Mouse (Mus musculus) myocyte (in vitro differentiated cells): ENCODE results near the gene Dram1. TPM values are rescaled to one million over a fixed set of nuclear protein-coding genes. Genes with fewer than 3 reads are reported as not detected.

Experiments
- H3K27me3 ChIP-seq: one replicate; pipeline ENCODE4 v1.6.1; 2011; ENCODE audit not compliant: control insufficient read depth, insufficient read depth, insufficient read length
- H3K36me3 ChIP-seq: one replicate; pipeline ENCODE4 v1.6.1; 2011; ENCODE audit not compliant: control insufficient read depth, insufficient read depth
- H3K4me2 ChIP-seq: one replicate; pipeline ENCODE4 v1.6.1; 2011; ENCODE audit warnings: low read depth, control low read depth
- H3K4me3 ChIP-seq: one replicate; pipeline ENCODE4 v1.5.1; 2011; ENCODE audit warnings: mild to moderate bottlenecking, control low read depth, moderate library complexity
- H3K79me2 ChIP-seq: one replicate; pipeline ENCODE4 v1.6.1; 2011; ENCODE audit not compliant: control insufficient read depth, insufficient read depth
- H3ac ChIP-seq: one replicate; pipeline ENCODE4 v1.6.1; 2011; ENCODE audit not compliant: control insufficient read depth, insufficient read length
- CEBPB ChIP-seq: IDR thresholded peaks from 2 replicates; pipeline ENCODE4 v1.6.1; 2011; ENCODE audit warnings: mild to moderate bottlenecking, moderate library complexity; ENCODE audit not compliant: poor library complexity, insufficient read depth, severe bottlenecking
- E2F4 ChIP-seq: IDR thresholded peaks from one replicate; pipeline ENCODE4 v1.6.1; 2011; ENCODE audit warnings: mild to moderate bottlenecking, control low read depth, moderate library complexity; ENCODE audit not compliant: insufficient read depth
- MAX ChIP-seq: IDR thresholded peaks from one replicate; pipeline ENCODE4 v1.6.1; 2011; ENCODE audit warnings: low read depth, mild to moderate bottlenecking, control low read depth
- MYOD1 ChIP-seq, 3 experiments: IDR thresholded peaks; one replicate each; pipeline ENCODE4 v1.6.1; 2011; ENCODE audit warnings: control low read depth in 2 of 3, low read depth in 2 of 3, mild to moderate bottlenecking in 2 of 3, moderate library complexity in 1 of 3; ENCODE audit not compliant: insufficient read length in 2 of 3, control insufficient read depth in 1 of 3
- MYOG ChIP-seq, 3 experiments: IDR thresholded peaks; one replicate each; pipeline ENCODE4 v1.6.1; 2011; ENCODE audit warnings: control low read depth in 2 of 3, low read depth in 2 of 3, mild to moderate bottlenecking in 2 of 3; ENCODE audit not compliant: insufficient read length in 2 of 3, control insufficient read depth in 1 of 3, insufficient read depth in 1 of 3
- POLR2A ChIP-seq: IDR thresholded peaks from one replicate; pipeline ENCODE4 v1.6.1; 2011; ENCODE audit warnings: low read depth, mild to moderate bottlenecking, control low read depth, moderate library complexity; ENCODE audit not compliant: insufficient read length
- POLR2AphosphoS2 ChIP-seq: IDR thresholded peaks from one replicate; pipeline ENCODE4 v1.6.1; 2011; ENCODE audit warnings: low read depth, control low read depth; ENCODE audit not compliant: insufficient read length
- REST ChIP-seq: IDR thresholded peaks from one replicate; pipeline ENCODE4 v1.6.1; 2011; ENCODE audit warnings: mild to moderate bottlenecking, control low read depth, moderate library complexity; ENCODE audit not compliant: insufficient read depth, insufficient read length
- SRF ChIP-seq: IDR thresholded peaks from one replicate; pipeline ENCODE4 v1.6.1; 2011; ENCODE audit warnings: low read depth; ENCODE audit not compliant: control insufficient read depth, insufficient read length
- TCF12 ChIP-seq: IDR thresholded peaks from one replicate; pipeline ENCODE4 v1.6.1; 2011; ENCODE audit warnings: mild to moderate bottlenecking, control low read depth; ENCODE audit not compliant: poor library complexity, insufficient read depth, severe bottlenecking
- TCF3 ChIP-seq: IDR thresholded peaks from one replicate; pipeline ENCODE4 v1.6.1; 2011; ENCODE audit warnings: low read depth, control low read depth; ENCODE audit not compliant: insufficient read length
- USF1 ChIP-seq: IDR thresholded peaks from one replicate; pipeline ENCODE4 v1.6.1; 2011; ENCODE audit warnings: low read depth, mild to moderate bottlenecking, control low read depth, moderate library complexity
- polyA plus RNA-seq: library from polyadenylated mRNA; unstranded; fragments of >200 nt; fragmentation: generic; extraction: Trizol; gene quantifications from one replicate; pipeline ENCODE4 v1.2.1, GENCODE M21; 2012; ENCODE audit warnings: missing spikeins

The Dram1 gene
- polyA plus RNA-seq, 1 experiment = 1.7 TPM

DNA sequence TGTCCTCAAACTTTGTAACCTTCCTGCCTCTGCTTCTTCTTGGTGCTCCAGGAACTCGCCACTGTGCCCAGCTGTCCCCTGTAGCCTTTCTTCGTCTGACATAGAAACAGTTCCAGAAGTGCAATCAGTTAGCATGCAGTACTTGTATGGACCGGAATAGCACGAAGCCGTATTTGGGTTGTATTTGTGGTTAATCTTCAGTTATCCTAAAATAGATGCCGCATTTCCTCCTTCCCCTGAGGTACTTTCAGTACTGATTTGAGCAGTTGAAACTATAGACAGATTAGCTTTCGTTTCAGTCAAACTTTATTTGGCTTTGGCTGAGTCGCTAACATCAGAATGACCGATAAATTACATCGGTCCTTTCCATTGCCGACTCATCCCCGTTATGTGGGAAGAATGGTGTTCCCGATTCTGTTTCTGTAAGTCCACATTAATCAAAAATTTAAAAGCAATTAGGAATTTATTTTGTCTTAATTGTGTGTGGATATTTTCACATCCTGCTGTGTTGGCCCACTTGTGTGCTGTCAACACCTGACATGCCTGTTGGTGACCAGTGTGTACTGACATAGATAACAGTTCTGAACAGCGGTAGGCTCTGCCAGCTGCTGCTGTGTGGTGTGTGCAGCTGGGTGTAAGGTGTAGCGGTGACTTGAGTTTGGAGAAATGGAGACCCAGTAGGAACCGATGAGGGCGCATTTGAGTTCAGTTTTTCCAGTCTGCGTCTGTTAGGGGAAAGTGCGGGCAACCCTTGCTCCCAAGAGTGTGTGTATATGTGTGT is 42.0 kb upstream of the Dram1 start:
- Histone ChIP-seq H3K36me3 (no peaks in the 10 kb centered on the region), H3K4me3 (no peak overlapping the region), H3K4me2 (no peak overlapping the region), H3ac (no peak overlapping the region), H3K27me3 (no peaks in the 10 kb centered on the region), H3K79me2 (no peaks in the 10 kb centered on the region)
- TF ChIP-seq CEBPB (no peak), SRF (no peak), REST (no peak), MYOD1 (IDR thresholded peaks at IDR 0.05; ENCODE audit: control insufficient read depth in 1 of 3, insufficient read length in 2 of 3, low read depth in 2 of 3) (no peak), TCF3 (no peak), E2F4 (no peak), POLR2A (no peak), POLR2AphosphoS2 (no peak), TCF12 (no peak), USF1 (no peak), MAX (no peak), MYOG (IDR thresholded peaks at IDR 0.05; ENCODE audit: control insufficient read depth in 1 of 3, insufficient read depth in 1 of 3, insufficient read length in 2 of 3, low read depth in 2 of 3) (no peak)

DNA sequence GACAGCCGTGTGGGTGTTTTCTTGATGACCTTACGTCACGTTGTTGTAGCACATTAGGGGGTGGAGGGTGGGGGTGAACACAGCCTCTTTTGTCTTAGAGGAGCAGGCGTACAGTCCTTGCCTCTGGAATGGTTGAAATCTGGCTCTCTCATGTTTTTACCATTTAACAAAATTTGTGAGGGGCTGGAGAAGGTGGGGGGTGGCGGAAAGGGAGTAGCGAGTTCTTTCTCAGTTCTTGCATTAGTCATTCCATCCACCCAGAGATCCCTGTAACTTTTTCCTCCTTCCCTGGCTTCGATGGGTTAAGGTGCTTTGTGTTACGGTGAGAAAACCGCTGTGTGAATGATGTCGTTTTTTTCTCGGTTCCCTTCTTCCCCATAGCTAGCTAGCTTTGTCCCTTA is 41.3 kb upstream of the Dram1 start:
- no peak for TF ChIP-seq POLR2AphosphoS2
- no peak for TF ChIP-seq USF1
- H3K27me3 ChIP-seq = no peaks in the 10 kb centered on the region
- H3K4me3 ChIP-seq = no peak overlapping the region
- H3K36me3 ChIP-seq = peaks cover 6% of the 10 kb centered on the region
- no peak overlapping the region for H3ac ChIP-seq
- no peak overlapping the region for H3K4me2 ChIP-seq
- no peaks in the 10 kb centered on the region for H3K79me2 ChIP-seq

DNA sequence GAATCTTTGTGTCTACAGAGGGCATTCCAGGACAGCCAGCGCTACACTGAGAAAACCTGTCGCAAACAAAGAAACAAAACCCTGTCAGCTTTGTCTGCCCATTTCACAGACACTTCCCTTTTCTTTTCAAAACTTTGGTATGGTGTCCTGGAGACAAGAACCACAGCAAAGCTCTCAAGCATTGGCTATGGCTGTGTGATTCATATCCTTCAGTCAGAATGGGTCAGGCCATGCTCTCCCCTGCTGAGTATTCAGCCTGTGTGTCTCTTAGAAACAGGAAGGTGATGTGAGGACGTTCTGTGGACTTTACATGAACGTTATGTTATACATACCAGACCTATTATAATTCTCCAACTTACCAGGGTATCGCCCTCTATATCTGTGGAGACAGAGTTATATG is 38.8 kb upstream of the Dram1 start:
- TF ChIP-seq REST = no peak
- TF ChIP-seq MAX = no peak
- TF ChIP-seq MYOG (IDR thresholded peaks at IDR 0.05; ENCODE audit: control insufficient read depth in 1 of 3, insufficient read depth in 1 of 3, insufficient read length in 2 of 3, low read depth in 2 of 3) = no peak
- TF ChIP-seq E2F4 = no peak
- no peak overlapping the region for H3ac ChIP-seq
- no peak overlapping the region for H3K4me2 ChIP-seq
- H3K36me3 ChIP-seq = peaks cover 11% of the 10 kb centered on the region
- H3K4me3 ChIP-seq = no peak overlapping the region
- H3K79me2 ChIP-seq = no peaks in the 10 kb centered on the region
- H3K27me3 ChIP-seq = no peaks in the 10 kb centered on the region

DNA sequence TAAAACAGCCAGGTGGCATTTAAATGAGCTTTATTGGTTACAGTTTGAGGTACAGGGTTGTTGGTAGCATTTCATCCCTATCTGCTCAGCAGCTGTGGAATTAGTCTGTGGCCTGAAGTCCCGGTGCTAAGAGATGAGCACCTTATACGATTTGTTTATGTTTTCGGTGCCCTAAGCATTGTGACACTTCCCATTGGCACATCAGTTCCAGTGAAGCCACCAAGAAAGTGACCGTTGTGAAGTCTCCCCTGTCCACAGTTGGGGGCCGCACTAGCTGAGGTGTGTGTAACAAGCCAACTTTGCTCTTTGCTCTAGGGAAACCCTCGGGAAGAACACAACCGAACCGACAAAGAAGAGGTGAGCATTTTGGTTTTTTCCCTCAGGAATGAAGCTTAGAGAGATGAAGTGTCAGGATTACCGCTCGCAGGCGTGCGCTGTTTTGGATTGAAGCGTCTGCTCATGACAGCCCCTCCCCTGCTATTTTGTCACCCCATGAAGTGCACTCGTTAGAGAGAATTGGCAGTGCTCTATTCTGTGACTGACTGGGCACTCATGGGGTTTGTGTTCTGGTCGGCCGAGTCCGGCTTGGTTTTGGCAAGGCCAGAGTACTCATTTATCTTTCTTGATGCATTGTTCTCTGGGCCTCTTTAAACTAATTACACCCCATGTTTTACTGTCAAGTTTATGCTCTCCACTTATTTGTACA is 33.6 kb upstream of the Dram1 start:
- H3K27me3 ChIP-seq = no peaks in the 10 kb centered on the region
- H3K4me2 ChIP-seq = no peak overlapping the region
- no peak overlapping the region for H3K4me3 ChIP-seq
- no peak overlapping the region for H3ac ChIP-seq
- H3K79me2 ChIP-seq = no peaks in the 10 kb centered on the region
- H3K36me3 ChIP-seq = peaks cover 11% of the 10 kb centered on the region
- TF ChIP-seq MYOG (IDR thresholded peaks at IDR 0.05; ENCODE audit: control insufficient read depth in 1 of 3, insufficient read depth in 1 of 3, insufficient read length in 2 of 3, low read depth in 2 of 3) (no peak), SRF (no peak), REST (no peak), CEBPB (no peak), MAX (no peak), TCF3 (no peak), POLR2A (no peak), POLR2AphosphoS2 (no peak), E2F4 (no peak), TCF12 (no peak), MYOD1 (IDR thresholded peaks at IDR 0.05; ENCODE audit: control insufficient read depth in 1 of 3, insufficient read length in 2 of 3, low read depth in 2 of 3) (no peak), USF1 (no peak)

DNA sequence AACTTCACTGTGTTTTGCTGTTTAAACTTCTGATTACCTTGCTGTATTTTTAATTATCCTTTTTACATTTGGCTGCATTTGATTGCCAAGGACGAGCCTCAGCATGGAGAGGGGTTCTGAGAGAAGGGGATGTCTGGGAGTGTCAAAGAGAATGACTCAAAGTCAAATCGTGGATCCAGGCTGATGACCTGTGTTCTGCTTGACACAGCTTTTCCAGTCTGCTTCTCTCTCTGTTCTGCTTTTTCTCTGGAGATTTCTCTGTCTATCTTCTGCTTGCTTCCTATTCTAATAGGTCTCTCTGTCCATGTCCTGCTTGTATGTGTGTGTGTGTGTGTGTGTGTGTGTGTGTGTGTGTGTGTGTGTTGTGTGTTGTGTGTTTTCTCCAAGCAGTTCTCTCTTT is 30.9 kb upstream of the Dram1 start:
- Histone ChIP-seq H3K27me3 (no peaks in the 10 kb centered on the region), H3ac (no peak overlapping the region), H3K79me2 (no peaks in the 10 kb centered on the region), H3K4me2 (no peak overlapping the region), H3K4me3 (no peak overlapping the region), H3K36me3 (peaks cover 2% of the 10 kb centered on the region)
- no peak for TF ChIP-seq POLR2AphosphoS2
- no peak for TF ChIP-seq MAX
- TF ChIP-seq POLR2A = no peak
- TF ChIP-seq REST = no peak
- no peak for TF ChIP-seq MYOD1 (IDR thresholded peaks at IDR 0.05; ENCODE audit: control insufficient read depth in 1 of 3, insufficient read length in 2 of 3, low read depth in 2 of 3)
- no peak for TF ChIP-seq E2F4
- no peak for TF ChIP-seq CEBPB
- no peak for TF ChIP-seq SRF
- no peak for TF ChIP-seq USF1
- TF ChIP-seq TCF3 = no peak
- no peak for TF ChIP-seq TCF12
- no peak for TF ChIP-seq MYOG (IDR thresholded peaks at IDR 0.05; ENCODE audit: control insufficient read depth in 1 of 3, insufficient read depth in 1 of 3, insufficient read length in 2 of 3, low read depth in 2 of 3)
